Mouse (Mus musculus): Measurements from ENCODE around the gene Lrrc74b. TPM values are rescaled to one million over a fixed set of nuclear protein-coding genes. Genes with fewer than 3 reads are reported as not detected.

Lrrc74b gene
- total RNA-seq, 1 experiment, result 0.09 TPM

- Histone ChIP-seq H3K36me3 (ENCODE audit: control insufficient read depth, insufficient read depth, low read length, poor library complexity, severe bottlenecking) (peaks cover 48% of the 10 kb centered on the region), H3K4me3 (ENCODE audit: insufficient read depth in 1 of 2, low read depth in 1 of 2, low read length in 2 of 2, poor library complexity in 1 of 2, severe bottlenecking in 1 of 2) (no peak overlapping the region)
Measured at GRCm38 (mm10) chr16:17526223-17526622, 34.8 kb downstream of the Lrrc74b start.

GRCm38 (mm10) chr16:17525524-17525923, 35.5 kb downstream of the Lrrc74b start:
- Histone ChIP-seq H3K27ac (ENCODE audit: insufficient read depth, low read depth, low read length, poor library complexity, severe bottlenecking) (no peak overlapping the region), H3K4me1 (ENCODE audit: control insufficient read depth in 2 of 2, insufficient read depth in 2 of 2, low read length in 2 of 2, poor library complexity in 1 of 2) (peaks cover 0 to 9% of the 10 kb centered on the region in 2 experiments; a peak in 2 of 4 replicates), H3K36me3 (ENCODE audit: control insufficient read depth, insufficient read depth, low read length, poor library complexity, severe bottlenecking) (peaks cover 48% of the 10 kb centered on the region), H3K9me3 (ENCODE audit: control insufficient read depth, insufficient read depth, low read depth, low read length) (no peaks in the 10 kb centered on the region), H3K9ac (ENCODE audit: insufficient read depth, low read depth, low read length, poor library complexity, severe bottlenecking) (no peak overlapping the region), H3K4me3 (ENCODE audit: insufficient read depth in 1 of 2, low read depth in 1 of 2, low read length in 2 of 2, poor library complexity in 1 of 2, severe bottlenecking in 1 of 2) (no peak overlapping the region)
- no peak for DNase-seq (ENCODE audit: low read depth, low spot score)
- no peak for TF ChIP-seq HCFC1 (IDR thresholded peaks at IDR 0.05; ENCODE audit: borderline replicate concordance, insufficient read depth, low read length)
- TF ChIP-seq ZC3H11A (IDR thresholded peaks at IDR 0.05; ENCODE audit: borderline replicate concordance, low read depth, low read length), result no peak
- no peak for TF ChIP-seq CHD2 (IDR thresholded peaks at IDR 0.05; ENCODE audit: low read depth, low read length)
- TF ChIP-seq ZNF384 (IDR thresholded peaks at IDR 0.05; ENCODE audit: low read depth, low read length), result no peak
- in situ Hi-C loops (cut with MboI; ENCODE audit: low sequenced_read_pairs in 2 of 2, unreplicated experiment in 2 of 2), result no loop called here

More at GRCm38 (mm10) chr16:17526223-17526622, 34.8 kb downstream of the Lrrc74b start:
- peaks cover 0 to 9% of the 10 kb centered on the region in 2 experiments; a peak in 2 of 4 replicates for H3K4me1 ChIP-seq (ENCODE audit: control insufficient read depth in 2 of 2, insufficient read depth in 2 of 2, low read length in 2 of 2, poor library complexity in 1 of 2)
- in situ Hi-C loops (cut with MboI; ENCODE audit: low sequenced_read_pairs in 2 of 2, unreplicated experiment in 2 of 2), result no loop called here
- DNase-seq (ENCODE audit: low read depth, low spot score), result no peak
- H3K27ac ChIP-seq (ENCODE audit: insufficient read depth, low read depth, low read length, poor library complexity, severe bottlenecking), result no peak overlapping the region
- no peak overlapping the region for H3K9ac ChIP-seq (ENCODE audit: insufficient read depth, low read depth, low read length, poor library complexity, severe bottlenecking)
- TF ChIP-seq ZC3H11A (IDR thresholded peaks at IDR 0.05; ENCODE audit: borderline replicate concordance, low read depth, low read length), result no peak
- no peak for TF ChIP-seq ZNF384 (IDR thresholded peaks at IDR 0.05; ENCODE audit: low read depth, low read length)
- no peak for TF ChIP-seq HCFC1 (IDR thresholded peaks at IDR 0.05; ENCODE audit: borderline replicate concordance, insufficient read depth, low read length)
- no peak for TF ChIP-seq MAFK (IDR thresholded peaks at IDR 0.05; ENCODE audit: insufficient read depth, low read depth, low read length)
- no peak for TF ChIP-seq CHD2 (IDR thresholded peaks at IDR 0.05; ENCODE audit: low read depth, low read length)
- H3K9me3 ChIP-seq (ENCODE audit: control insufficient read depth, insufficient read depth, low read depth, low read length), result no peaks in the 10 kb centered on the region

- H3K36me3 ChIP-seq (ENCODE audit: control insufficient read depth, insufficient read depth, low read length, poor library complexity, severe bottlenecking), result peaks cover 55% of the 10 kb centered on the region
- H3K9ac ChIP-seq (ENCODE audit: insufficient read depth, low read depth, low read length, poor library complexity, severe bottlenecking), result no peak overlapping the region
- TF ChIP-seq HCFC1 (IDR thresholded peaks at IDR 0.05; ENCODE audit: borderline replicate concordance, insufficient read depth, low read length), result no peak
- TF ChIP-seq CHD2 (IDR thresholded peaks at IDR 0.05; ENCODE audit: low read depth, low read length), result no peak
- TF ChIP-seq ZC3H11A (IDR thresholded peaks at IDR 0.05; ENCODE audit: borderline replicate concordance, low read depth, low read length), result no peak
- no peak for TF ChIP-seq ZNF384 (IDR thresholded peaks at IDR 0.05; ENCODE audit: low read depth, low read length)
- no peak for TF ChIP-seq MAFK (IDR thresholded peaks at IDR 0.05; ENCODE audit: insufficient read depth, low read depth, low read length)
- peaks cover 0 to 7% of the 10 kb centered on the region in 2 experiments; a peak in 2 of 4 replicates for H3K4me1 ChIP-seq (ENCODE audit: control insufficient read depth in 2 of 2, insufficient read depth in 2 of 2, low read length in 2 of 2, poor library complexity in 1 of 2)
- in situ Hi-C loops (cut with MboI; ENCODE audit: low sequenced_read_pairs in 2 of 2, unreplicated experiment in 2 of 2), result no loop called here
- DNase-seq (ENCODE audit: low read depth, low spot score), result no peak
- no peaks in the 10 kb centered on the region for H3K9me3 ChIP-seq (ENCODE audit: control insufficient read depth, insufficient read depth, low read depth, low read length)
- no peak overlapping the region for H3K27ac ChIP-seq (ENCODE audit: insufficient read depth, low read depth, low read length, poor library complexity, severe bottlenecking)
- no peak overlapping the region for H3K4me3 ChIP-seq (ENCODE audit: insufficient read depth in 1 of 2, low read depth in 1 of 2, low read length in 2 of 2, poor library complexity in 1 of 2, severe bottlenecking in 1 of 2)
Measured at GRCm38 (mm10) chr16:17524156-17524555, 36.9 kb downstream of the Lrrc74b start.

- Histone ChIP-seq H3K27ac (ENCODE audit: insufficient read depth, low read depth, low read length, poor library complexity, severe bottlenecking) (no peak overlapping the region), H3K4me1 (ENCODE audit: control insufficient read depth in 2 of 2, insufficient read depth in 2 of 2, low read length in 2 of 2, poor library complexity in 1 of 2) (no peaks in the 10 kb centered on the region), H3K4me3 (ENCODE audit: insufficient read depth in 1 of 2, low read depth in 1 of 2, low read length in 2 of 2, poor library complexity in 1 of 2, severe bottlenecking in 1 of 2) (no peak overlapping the region), H3K9ac (ENCODE audit: insufficient read depth, low read depth, low read length, poor library complexity, severe bottlenecking) (no peak overlapping the region), H3K9me3 (ENCODE audit: control insufficient read depth, insufficient read depth, low read depth, low read length) (no peaks in the 10 kb centered on the region), H3K36me3 (ENCODE audit: control insufficient read depth, insufficient read depth, low read length, poor library complexity, severe bottlenecking) (peaks cover 37% of the 10 kb centered on the region)
- in situ Hi-C loops (cut with MboI; ENCODE audit: low sequenced_read_pairs in 2 of 2, unreplicated experiment in 2 of 2), result no loop called here
- no peak for DNase-seq (ENCODE audit: low read depth, low spot score)
- TF ChIP-seq HCFC1 (IDR thresholded peaks at IDR 0.05; ENCODE audit: borderline replicate concordance, insufficient read depth, low read length) (no peak), ZC3H11A (IDR thresholded peaks at IDR 0.05; ENCODE audit: borderline replicate concordance, low read depth, low read length) (no peak), ZNF384 (IDR thresholded peaks at IDR 0.05; ENCODE audit: low read depth, low read length) (no peak), CHD2 (IDR thresholded peaks at IDR 0.05; ENCODE audit: low read depth, low read length) (no peak), MAFK (IDR thresholded peaks at IDR 0.05; ENCODE audit: insufficient read depth, low read depth, low read length) (no peak)
Measured at GRCm38 (mm10) chr16:17518910-17519309, 42.1 kb downstream of the Lrrc74b start.

GRCm38 (mm10) chr16:17511431-17511830, 49.6 kb downstream of the Lrrc74b start:
- TF ChIP-seq MAFK (IDR thresholded peaks at IDR 0.05; ENCODE audit: insufficient read depth, low read depth, low read length) (no peak), ZC3H11A (IDR thresholded peaks at IDR 0.05; ENCODE audit: borderline replicate concordance, low read depth, low read length) (no peak), HCFC1 (IDR thresholded peaks at IDR 0.05; ENCODE audit: borderline replicate concordance, insufficient read depth, low read length) (no peak), CHD2 (IDR thresholded peaks at IDR 0.05; ENCODE audit: low read depth, low read length) (no peak), ZNF384 (IDR thresholded peaks at IDR 0.05; ENCODE audit: low read depth, low read length) (no peak)
- Histone ChIP-seq H3K9me3 (ENCODE audit: control insufficient read depth, insufficient read depth, low read depth, low read length) (no peaks in the 10 kb centered on the region), H3K36me3 (ENCODE audit: control insufficient read depth, insufficient read depth, low read length, poor library complexity, severe bottlenecking) (peaks cover 6% of the 10 kb centered on the region; the same call in 1 of the 2 replicates), H3K9ac (ENCODE audit: insufficient read depth, low read depth, low read length, poor library complexity, severe bottlenecking) (no peak overlapping the region), H3K27ac (ENCODE audit: insufficient read depth, low read depth, low read length, poor library complexity, severe bottlenecking) (no peak overlapping the region), H3K4me3 (ENCODE audit: insufficient read depth in 1 of 2, low read depth in 1 of 2, low read length in 2 of 2, poor library complexity in 1 of 2, severe bottlenecking in 1 of 2) (no peak overlapping the region), H3K4me1 (ENCODE audit: control insufficient read depth in 2 of 2, insufficient read depth in 2 of 2, low read length in 2 of 2, poor library complexity in 1 of 2) (0 out of 4 replicates have a peak, but pooled peaks cover 0 to 2% of the 10 kb centered on the region in 2 experiments)
- no peak for DNase-seq (ENCODE audit: low read depth, low spot score)
- in situ Hi-C loops (cut with MboI; ENCODE audit: low sequenced_read_pairs in 2 of 2, unreplicated experiment in 2 of 2), result no loop called here
